Mouse (Mus musculus): ENCODE measurements around the gene Flvcr2. TPM values are rescaled to one million over a fixed set of nuclear protein-coding genes. Genes with fewer than 3 reads are reported as not detected.

Flvcr2 gene
- polyA plus RNA-seq, 1 experiment from 2014 or later, result 3.3 TPM

DNA sequence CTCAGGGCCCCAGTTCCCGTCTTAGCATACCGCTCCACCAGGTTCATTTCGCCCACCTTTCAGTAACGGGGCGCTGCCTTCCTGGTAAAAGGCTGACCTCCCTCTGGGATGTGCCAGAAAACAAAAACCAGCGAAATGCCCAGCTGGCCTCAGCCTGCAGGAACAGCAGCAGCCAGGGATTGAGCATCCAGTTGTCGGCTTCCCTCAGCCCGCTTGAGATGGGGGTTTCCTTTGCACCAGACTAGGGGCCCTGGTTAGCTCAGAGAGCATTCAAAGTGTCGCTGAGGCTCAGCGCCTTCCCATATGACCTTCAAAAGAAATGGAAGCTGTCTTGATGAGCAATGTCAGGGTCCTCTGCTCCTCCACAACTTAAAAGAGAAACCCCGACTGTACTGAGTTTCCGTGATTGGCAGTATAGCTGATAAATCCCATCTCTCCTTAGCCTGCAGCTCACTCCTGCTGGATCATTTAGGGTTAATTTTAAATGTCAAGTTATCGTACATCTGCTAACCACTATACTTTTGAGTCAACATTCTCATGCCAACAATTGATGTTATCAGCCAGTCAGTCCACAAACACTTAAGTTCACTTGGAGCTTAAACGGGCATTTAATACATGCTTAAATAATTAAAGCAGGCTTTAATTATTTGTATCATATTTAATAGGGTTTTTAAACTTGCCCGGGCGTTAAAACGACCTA lies 40.4 kb upstream of the Flvcr2 start:
- Histone ChIP-seq H3K4me2 (ENCODE audit: low read depth, low read length) (peak overlapping the region; percentile 38), H3K27me3 (ENCODE audit: control insufficient read depth, insufficient read depth, low read length) (no peaks in the 10 kb centered on the region), H3K9me3 (ENCODE audit: control insufficient read depth, low read length) (no peaks in the 10 kb centered on the region), H3K9ac (replicated peaks; ENCODE audit: low read depth, low read length) (peak overlapping the region; percentile 28; the same call in 1 of the 2 replicates), H3K36me3 (ENCODE audit: control insufficient read depth, insufficient read depth, low read length) (no peaks in the 10 kb centered on the region), H3K4me1 (ENCODE audit: control insufficient read depth, insufficient read depth, low read length) (no peaks in the 10 kb centered on the region), H3K4me3 (ENCODE audit: low read depth, low read length) (peak overlapping the region; percentile 21; the same call in 1 of the 2 replicates), H3K27ac (ENCODE audit: low read depth, low read length) (no peak overlapping the region)
- 24% methylated on average over 17 of the region's 17 CpGs for WGBS
- ATAC-seq (ENCODE audit: low read depth), result no peak

GRCm38 (mm10) chr12:85706906-85707305 lies 39.4 kb upstream of the Flvcr2 start:
- no peaks in the 10 kb centered on the region for H3K36me3 ChIP-seq (ENCODE audit: control insufficient read depth, insufficient read depth, low read length)
- H3K27me3 ChIP-seq (ENCODE audit: control insufficient read depth, insufficient read depth, low read length), result no peaks in the 10 kb centered on the region
- 87% methylated on average over 4 of the region's 4 CpGs for WGBS
- no peak overlapping the region for H3K9ac ChIP-seq (replicated peaks; ENCODE audit: low read depth, low read length)
- no peaks in the 10 kb centered on the region for H3K4me1 ChIP-seq (ENCODE audit: control insufficient read depth, insufficient read depth, low read length)
- no peak for ATAC-seq (ENCODE audit: low read depth)
- H3K4me3 ChIP-seq (ENCODE audit: low read depth, low read length), result no peak overlapping the region
- no peak overlapping the region for H3K27ac ChIP-seq (ENCODE audit: low read depth, low read length)
- H3K9me3 ChIP-seq (ENCODE audit: control insufficient read depth, low read length), result no peaks in the 10 kb centered on the region
- H3K4me2 ChIP-seq (ENCODE audit: low read depth, low read length), result no peak overlapping the region

DNA sequence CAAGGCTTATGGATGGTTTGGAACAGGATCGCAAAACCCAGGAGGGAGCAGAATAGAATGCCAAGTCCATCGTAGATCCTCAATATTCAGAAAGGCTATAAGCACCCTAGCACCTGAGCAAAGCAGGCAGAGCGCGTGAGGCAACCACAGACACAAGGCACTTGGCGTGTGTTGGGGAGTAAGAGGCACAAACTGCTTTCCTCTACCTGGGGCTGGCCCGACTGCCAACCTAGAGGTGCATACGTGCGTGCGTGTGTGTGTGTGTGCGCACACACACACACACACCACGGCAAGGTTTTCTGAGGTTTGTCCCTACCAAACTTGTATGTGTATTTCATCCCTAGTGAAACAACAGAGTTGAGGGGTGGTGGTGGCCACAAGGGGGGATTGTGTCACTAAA lies 38.9 kb upstream of the Flvcr2 start:
- no peaks in the 10 kb centered on the region for H3K36me3 ChIP-seq (ENCODE audit: control insufficient read depth, insufficient read depth, low read length)
- 93% methylated on average over 11 of the region's 11 CpGs for WGBS
- H3K4me3 ChIP-seq (ENCODE audit: low read depth, low read length), result no peak overlapping the region
- H3K9me3 ChIP-seq (ENCODE audit: control insufficient read depth, low read length), result no peaks in the 10 kb centered on the region
- no peaks in the 10 kb centered on the region for H3K4me1 ChIP-seq (ENCODE audit: control insufficient read depth, insufficient read depth, low read length)
- H3K27me3 ChIP-seq (ENCODE audit: control insufficient read depth, insufficient read depth, low read length), result no peaks in the 10 kb centered on the region
- H3K4me2 ChIP-seq (ENCODE audit: low read depth, low read length), result no peak overlapping the region
- no peak overlapping the region for H3K27ac ChIP-seq (ENCODE audit: low read depth, low read length)
- no peak for ATAC-seq (ENCODE audit: low read depth)
- H3K9ac ChIP-seq (replicated peaks; ENCODE audit: low read depth, low read length), result no peak overlapping the region

- no peak for ATAC-seq (ENCODE audit: low read depth)
- Histone ChIP-seq H3K27me3 (ENCODE audit: control insufficient read depth, insufficient read depth, low read length) (no peaks in the 10 kb centered on the region), H3K4me3 (ENCODE audit: low read depth, low read length) (no peak overlapping the region), H3K27ac (ENCODE audit: low read depth, low read length) (no peak overlapping the region), H3K9ac (replicated peaks; ENCODE audit: low read depth, low read length) (no peak overlapping the region), H3K36me3 (ENCODE audit: control insufficient read depth, insufficient read depth, low read length) (no peaks in the 10 kb centered on the region), H3K4me2 (ENCODE audit: low read depth, low read length) (no peak overlapping the region), H3K4me1 (ENCODE audit: control insufficient read depth, insufficient read depth, low read length) (no peaks in the 10 kb centered on the region), H3K9me3 (ENCODE audit: control insufficient read depth, low read length) (no peaks in the 10 kb centered on the region)
- WGBS, result 88% methylated on average over 12 of the region's 12 CpGs
Measured at GRCm38 (mm10) chr12:85708556-85708955, 37.8 kb upstream of the Flvcr2 start.

DNA sequence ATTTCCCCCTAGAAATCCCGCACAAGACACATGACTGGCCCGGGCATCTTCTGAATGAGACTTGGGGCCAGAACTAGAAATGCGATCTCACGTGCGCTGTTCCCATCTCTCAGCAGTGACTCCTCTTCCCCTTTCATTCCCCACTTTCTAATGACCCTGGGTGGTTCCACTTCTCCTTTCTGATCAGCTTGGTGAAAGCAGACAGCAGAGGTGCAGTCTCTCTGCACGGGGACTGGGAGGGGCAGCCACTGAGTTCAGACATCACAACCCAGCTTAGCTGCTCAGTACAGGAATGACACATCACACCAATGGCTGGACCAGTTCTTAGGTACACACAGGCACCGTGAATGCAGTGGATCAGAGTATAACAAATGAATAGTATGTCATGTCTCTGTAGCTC lies 35.6 kb upstream of the Flvcr2 start:
- H3K4me2 ChIP-seq (ENCODE audit: low read depth, low read length), result no peak overlapping the region
- no peak overlapping the region for H3K4me3 ChIP-seq (ENCODE audit: low read depth, low read length)
- no peaks in the 10 kb centered on the region for H3K4me1 ChIP-seq (ENCODE audit: control insufficient read depth, insufficient read depth, low read length)
- no peaks in the 10 kb centered on the region for H3K36me3 ChIP-seq (ENCODE audit: control insufficient read depth, insufficient read depth, low read length)
- no peak overlapping the region for H3K9ac ChIP-seq (replicated peaks; ENCODE audit: low read depth, low read length)
- H3K27me3 ChIP-seq (ENCODE audit: control insufficient read depth, insufficient read depth, low read length), result no peaks in the 10 kb centered on the region
- ATAC-seq (ENCODE audit: low read depth), result no peak
- H3K27ac ChIP-seq (ENCODE audit: low read depth, low read length), result no peak overlapping the region
- 89% methylated on average over 7 of the region's 7 CpGs for WGBS
- no peaks in the 10 kb centered on the region for H3K9me3 ChIP-seq (ENCODE audit: control insufficient read depth, low read length)

DNA sequence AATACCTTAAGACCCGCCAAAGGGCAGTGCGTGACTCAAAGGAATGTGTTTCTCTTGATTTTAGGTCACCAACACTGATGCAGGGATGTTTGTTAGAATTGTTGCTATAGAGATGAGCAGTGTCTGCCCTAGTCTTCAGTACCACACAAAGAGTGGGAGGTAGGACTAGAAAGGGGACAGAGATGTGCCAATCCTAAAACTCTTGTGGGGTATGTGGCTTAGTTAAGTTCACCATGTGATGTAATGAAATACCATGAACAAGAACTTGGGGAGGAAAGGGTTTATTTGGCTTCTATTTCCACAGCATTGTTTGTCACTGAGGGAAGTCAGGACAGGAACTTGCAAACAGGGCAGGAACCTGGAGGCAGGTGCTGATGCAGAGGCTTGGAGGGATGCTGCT lies 33.8 kb upstream of the Flvcr2 start:
- no peak for ATAC-seq (ENCODE audit: low read depth)
- no peak overlapping the region for H3K4me3 ChIP-seq (ENCODE audit: low read depth, low read length)
- no peaks in the 10 kb centered on the region for H3K4me1 ChIP-seq (ENCODE audit: control insufficient read depth, insufficient read depth, low read length)
- H3K27ac ChIP-seq (ENCODE audit: low read depth, low read length), result no peak overlapping the region
- no peaks in the 10 kb centered on the region for H3K27me3 ChIP-seq (ENCODE audit: control insufficient read depth, insufficient read depth, low read length)
- no peak overlapping the region for H3K9ac ChIP-seq (replicated peaks; ENCODE audit: low read depth, low read length)
- no peaks in the 10 kb centered on the region for H3K9me3 ChIP-seq (ENCODE audit: control insufficient read depth, low read length)
- H3K36me3 ChIP-seq (ENCODE audit: control insufficient read depth, insufficient read depth, low read length), result no peaks in the 10 kb centered on the region
- H3K4me2 ChIP-seq (ENCODE audit: low read depth, low read length), result no peak overlapping the region
- WGBS, result 84% methylated on average over 2 of the region's 2 CpGs

DNA sequence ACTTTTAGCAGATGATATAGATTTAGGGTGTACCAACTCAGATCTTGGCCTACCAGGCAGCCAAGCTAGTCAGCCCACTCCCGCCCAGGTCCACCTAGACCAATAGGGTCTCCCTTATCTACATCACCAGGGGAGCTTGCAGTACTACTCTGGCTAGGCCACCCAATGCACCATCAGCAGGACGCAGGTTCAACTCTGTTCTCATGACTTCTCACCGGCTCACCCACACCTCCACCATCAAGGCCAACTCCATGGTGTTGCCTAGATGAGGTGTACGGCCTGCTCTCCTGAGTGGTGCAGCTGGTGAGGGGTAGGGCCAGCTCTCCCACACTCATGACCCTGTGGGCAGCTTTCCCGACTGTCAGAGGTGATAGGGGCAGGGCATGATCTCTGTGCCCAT lies 32.2 kb upstream of the Flvcr2 start:
- ATAC-seq (ENCODE audit: low read depth), result no peak
- Histone ChIP-seq H3K4me2 (ENCODE audit: low read depth, low read length) (no peak overlapping the region), H3K4me3 (ENCODE audit: low read depth, low read length) (no peak overlapping the region), H3K9ac (replicated peaks; ENCODE audit: low read depth, low read length) (no peak overlapping the region), H3K36me3 (ENCODE audit: control insufficient read depth, insufficient read depth, low read length) (no peaks in the 10 kb centered on the region), H3K27ac (ENCODE audit: low read depth, low read length) (no peak overlapping the region), H3K9me3 (ENCODE audit: control insufficient read depth, low read length) (no peaks in the 10 kb centered on the region), H3K4me1 (ENCODE audit: control insufficient read depth, insufficient read depth, low read length) (no peaks in the 10 kb centered on the region), H3K27me3 (ENCODE audit: control insufficient read depth, insufficient read depth, low read length) (no peaks in the 10 kb centered on the region)
- 91% methylated on average over 5 of the region's 5 CpGs for WGBS

GRCm38 (mm10) chr12:85725306-85725705 lies 21.0 kb upstream of the Flvcr2 start:
- H3K9ac ChIP-seq (replicated peaks; ENCODE audit: low read depth, low read length), result no peak overlapping the region
- no peak overlapping the region for H3K4me2 ChIP-seq (ENCODE audit: low read depth, low read length)
- H3K27me3 ChIP-seq (ENCODE audit: control insufficient read depth, insufficient read depth, low read length), result no peaks in the 10 kb centered on the region
- no peak overlapping the region for H3K4me3 ChIP-seq (ENCODE audit: low read depth, low read length)
- no peak overlapping the region for H3K27ac ChIP-seq (ENCODE audit: low read depth, low read length)
- 93% methylated on average over 4 of the region's 4 CpGs for WGBS
- no peaks in the 10 kb centered on the region for H3K36me3 ChIP-seq (ENCODE audit: control insufficient read depth, insufficient read depth, low read length)
- ATAC-seq (ENCODE audit: low read depth), result no peak
- H3K4me1 ChIP-seq (ENCODE audit: control insufficient read depth, insufficient read depth, low read length), result no peaks in the 10 kb centered on the region
- no peaks in the 10 kb centered on the region for H3K9me3 ChIP-seq (ENCODE audit: control insufficient read depth, low read length)

DNA sequence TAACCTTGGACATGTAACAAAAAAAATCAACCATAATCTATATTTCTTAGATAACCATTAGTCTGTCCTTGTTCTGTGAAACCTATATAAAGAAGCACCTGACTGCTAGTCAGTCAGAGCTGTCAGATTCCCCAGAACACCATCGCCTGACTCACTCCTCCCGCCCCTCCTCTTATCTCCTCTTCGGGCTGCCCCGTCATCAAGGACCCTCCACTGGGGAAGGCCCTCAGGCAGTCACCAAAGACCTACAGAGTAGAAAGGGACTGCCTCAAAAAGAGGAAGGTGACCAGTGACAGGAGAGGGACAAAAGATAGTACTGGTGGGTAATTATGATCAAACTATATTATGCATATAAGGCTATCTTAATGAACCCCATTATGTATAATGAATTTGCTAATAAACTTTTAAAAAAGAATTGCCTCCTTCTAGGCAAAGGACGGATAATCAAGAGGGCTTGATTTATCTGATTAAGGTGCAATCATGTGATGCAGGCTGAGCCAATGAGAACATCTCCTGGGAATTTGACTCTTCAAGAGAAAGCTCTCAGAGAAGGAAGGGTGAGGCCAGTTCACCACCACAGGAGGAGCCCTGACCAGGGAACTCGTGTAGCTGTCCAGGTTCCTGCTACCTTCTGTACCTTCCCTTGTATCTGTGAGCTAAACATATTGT lies 19.5 kb upstream of the Flvcr2 start:
- no peaks in the 10 kb centered on the region for H3K4me1 ChIP-seq (ENCODE audit: control insufficient read depth, insufficient read depth, low read length)
- H3K4me3 ChIP-seq (ENCODE audit: low read depth, low read length), result no peak overlapping the region
- no peak overlapping the region for H3K9ac ChIP-seq (replicated peaks; ENCODE audit: low read depth, low read length)
- H3K27me3 ChIP-seq (ENCODE audit: control insufficient read depth, insufficient read depth, low read length), result no peaks in the 10 kb centered on the region
- ATAC-seq (ENCODE audit: low read depth), result no peak
- no peaks in the 10 kb centered on the region for H3K9me3 ChIP-seq (ENCODE audit: control insufficient read depth, low read length)
- 67% methylated on average over 6 of the region's 6 CpGs for WGBS
- no peaks in the 10 kb centered on the region for H3K36me3 ChIP-seq (ENCODE audit: control insufficient read depth, insufficient read depth, low read length)
- H3K4me2 ChIP-seq (ENCODE audit: low read depth, low read length), result no peak overlapping the region
- H3K27ac ChIP-seq (ENCODE audit: low read depth, low read length), result no peak overlapping the region
